Mouse (Mus musculus) heart, postnatal 0 days (tissue): ENCODE data around the gene Skil.

ENCODE experiments used
- CTCF ChIP-seq: IDR thresholded peaks from 2 replicates; pipeline ENCODE4 v1.5.1; 2016; ENCODE audit warnings: antibody characterized with exemption, control low read depth, low read depth
- EP300 ChIP-seq: IDR thresholded peaks from 2 replicates; pipeline ENCODE4 v1.6.1; 2016; ENCODE audit warnings: antibody characterized with exemption, low read depth

- TF ChIP-seq CTCF (no peak), EP300 (no peak)
Observed at GRCm38 (mm10) chr3:31071804-31072203, 23.1 kb upstream of the Skil start.
